Mouse (Mus musculus): ENCODE measurements around the gene Timm9. TPM values are rescaled to one million over a fixed set of nuclear protein-coding genes. Genes with fewer than 3 reads are reported as not detected.
"Not testable (repeated sequence)": the region's sequence is repeated elsewhere in the genome, so short reads cannot be mapped to it uniquely, and the experiment has no call there.

Timm9 gene
- total and polyA plus RNA-seq, 2 experiments from 2014 or later, result 40.3 to 111 TPM

DNA sequence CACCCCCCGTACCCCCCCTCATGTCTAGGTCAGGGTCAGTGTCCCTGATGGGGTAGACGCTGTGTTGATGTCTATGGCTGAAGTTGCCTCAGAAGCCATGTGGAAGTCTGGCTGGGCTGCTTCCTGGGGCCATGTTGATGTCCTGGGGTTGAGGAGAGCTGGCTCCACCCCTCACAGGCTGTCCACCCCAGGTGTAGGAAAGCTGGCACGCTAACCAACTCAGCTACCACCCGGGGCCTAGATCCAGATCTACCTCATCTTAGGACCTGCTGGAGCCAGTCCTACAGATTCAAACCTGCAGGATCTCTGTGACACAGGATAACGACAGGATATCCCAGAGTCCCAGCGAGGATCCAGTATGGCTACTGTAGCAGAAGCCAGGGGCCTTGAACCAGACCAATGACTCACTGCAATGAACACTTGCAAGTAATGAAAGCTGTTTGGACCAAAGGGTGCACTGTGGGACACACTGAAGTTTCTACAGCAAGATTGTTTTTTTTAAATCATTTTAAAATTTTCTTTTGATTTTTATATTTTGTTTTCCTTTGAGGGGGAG, 29.2 kb downstream of the Timm9 start:
- H3K9ac ChIP-seq (replicated peaks; ENCODE audit: low read depth, low read length), result no peak overlapping the region
- H3K4me2 ChIP-seq (ENCODE audit: low read depth, low read length), result no peak overlapping the region
- TF ChIP-seq CTCF (IDR thresholded peaks at IDR 0.05; ENCODE audit: low read depth), result no peak
- no peaks in the 10 kb centered on the region for H3K36me3 ChIP-seq (replicated peaks; ENCODE audit: control insufficient read depth, insufficient read depth, low read length)
- no peaks in the 10 kb centered on the region for H3K4me1 ChIP-seq (ENCODE audit: control insufficient read depth, insufficient read depth)
- 84% methylated on average over 6 of the region's 6 CpGs for WGBS
- no peak overlapping the region for H3K4me3 ChIP-seq (ENCODE audit: low read depth, low read length)
- ATAC-seq (ENCODE audit: insufficient read depth, low read depth) (no peak), DNase-seq (ENCODE audit: low spot score) (no peak)
- no peaks in the 10 kb centered on the region for H3K9me3 ChIP-seq (replicated peaks; ENCODE audit: control insufficient read depth, low read length)
- no peaks in the 10 kb centered on the region for H3K27me3 ChIP-seq (ENCODE audit: control insufficient read depth, insufficient read depth, low read length)
- H3K27ac ChIP-seq (ENCODE audit: low read depth), result no peak overlapping the region

DNA sequence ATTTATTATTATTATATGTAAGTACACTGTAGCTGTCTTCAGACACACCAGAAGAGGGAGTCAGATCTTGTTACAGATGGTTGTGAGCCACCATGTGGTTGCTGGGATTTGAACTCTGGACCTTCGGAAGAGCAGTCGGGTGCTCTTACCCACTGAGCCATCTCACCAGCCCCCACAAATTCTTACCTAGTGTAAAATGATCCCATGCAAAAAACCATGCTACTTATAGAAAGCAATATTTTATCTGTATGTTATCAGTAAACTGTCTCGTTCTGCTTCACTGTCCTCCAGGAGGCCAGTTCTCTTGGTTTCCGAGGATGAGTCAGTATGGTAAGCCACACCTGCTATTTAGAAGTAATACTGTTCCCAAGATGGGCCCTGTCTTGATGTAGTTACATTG, 32.2 kb downstream of the Timm9 start:
- H3K9me3 ChIP-seq (replicated peaks; ENCODE audit: control insufficient read depth, low read length); DNase-seq (ENCODE audit: low spot score); H3K9ac ChIP-seq (replicated peaks; ENCODE audit: low read depth, low read length); H3K4me1 ChIP-seq (ENCODE audit: control insufficient read depth, insufficient read depth); H3K36me3 ChIP-seq (replicated peaks; ENCODE audit: control insufficient read depth, insufficient read depth, low read length); ATAC-seq (ENCODE audit: insufficient read depth, low read depth); H3K27me3 ChIP-seq (ENCODE audit: control insufficient read depth, insufficient read depth, low read length); H3K4me2 ChIP-seq (ENCODE audit: low read depth, low read length); H3K27ac ChIP-seq (ENCODE audit: low read depth); H3K4me3 ChIP-seq (ENCODE audit: low read depth, low read length): not testable (repeated sequence)
- WGBS, result 67% methylated on average over 4 of the region's 4 CpGs

DNA sequence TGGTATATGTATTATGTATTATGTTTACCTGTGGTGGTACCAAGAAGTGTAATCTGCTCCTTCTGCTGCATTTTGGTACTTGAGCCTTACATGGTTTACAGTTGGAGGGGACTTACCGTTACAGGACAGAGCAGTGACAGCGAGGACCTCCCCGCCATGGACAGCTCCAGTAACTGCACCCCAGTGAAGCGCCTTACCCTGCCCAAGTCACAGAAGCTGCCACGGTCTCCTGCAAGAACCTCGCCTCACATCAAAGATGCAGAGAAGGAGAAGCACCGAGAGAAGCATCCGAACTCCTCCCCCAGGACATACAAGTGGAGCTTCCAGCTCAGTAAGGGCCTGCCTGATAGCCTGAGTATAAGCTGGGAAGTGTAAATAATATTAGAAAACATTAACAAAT, 50.2 kb downstream of the Timm9 start:
- Histone ChIP-seq H3K27me3 (ENCODE audit: control insufficient read depth, insufficient read depth, low read length) (no peaks in the 10 kb centered on the region), H3K9me3 (replicated peaks; ENCODE audit: control insufficient read depth, low read length) (no peaks in the 10 kb centered on the region), H3K4me1 (ENCODE audit: control insufficient read depth, insufficient read depth) (no peaks in the 10 kb centered on the region), H3K36me3 (replicated peaks; ENCODE audit: control insufficient read depth, insufficient read depth, low read length) (peaks cover 15% of the 10 kb centered on the region), H3K4me2 (ENCODE audit: low read depth, low read length) (no peak overlapping the region), H3K27ac (ENCODE audit: low read depth) (no peak overlapping the region), H3K4me3 (ENCODE audit: low read depth, low read length) (no peak overlapping the region), H3K9ac (replicated peaks; ENCODE audit: low read depth, low read length) (no peak overlapping the region)
- TF ChIP-seq EP300 (IDR thresholded peaks at IDR 0.05; ENCODE audit: low read depth) (no peak), CTCF (IDR thresholded peaks at IDR 0.05; ENCODE audit: low read depth) (no peak)
- ATAC-seq (ENCODE audit: insufficient read depth, low read depth) (no peak), DNase-seq (ENCODE audit: low spot score) (no peak)
- 87% methylated on average over 8 of the region's 8 CpGs for WGBS

Other genes with a start within 250 kb of the Timm9 start
- gene Actr10, start 198.8 kb downstream of the Timm9 start, total RNA-seq (2014; rRNA removed; ENCODE audit: low replicate concordance), result 81.4 and 119 TPM in 2 replicates
- gene Actr10, start 198.8 kb downstream of the Timm9 start, polyA plus RNA-seq (2015; fragmentation: Nextera tagmentation; extraction: Ambion mirVana), result 232 and 239 TPM in 2 replicates
- gene Psma3, start 162.1 kb downstream of the Timm9 start, total RNA-seq (2014; rRNA removed; ENCODE audit: low replicate concordance), result 94.8 and 128 TPM in 2 replicates
- 487 and 507 TPM in 2 replicates for gene Psma3, start 162.1 kb downstream of the Timm9 start, polyA plus RNA-seq (2015; fragmentation: Nextera tagmentation; extraction: Ambion mirVana)
- gene Arid4a, start 120.7 kb downstream of the Timm9 start, total RNA-seq (2014; rRNA removed; ENCODE audit: low replicate concordance), result 3.2 and 6.9 TPM in 2 replicates
- 18.1 and 21.4 TPM in 2 replicates for gene Arid4a, start 120.7 kb downstream of the Timm9 start, polyA plus RNA-seq (2015; fragmentation: Nextera tagmentation; extraction: Ambion mirVana)
- not detected in 2 replicates for gene Tomm20l, start 25.3 kb downstream of the Timm9 start, total RNA-seq (2014; rRNA removed; ENCODE audit: low replicate concordance)
- 0.30 TPM in 1 of 2 replicates, not detected in the other for gene Tomm20l, start 25.3 kb downstream of the Timm9 start, polyA plus RNA-seq (2015; fragmentation: Nextera tagmentation; extraction: Ambion mirVana)
- gene 2700049A03Rik, start 164 bp upstream of the Timm9 start, total RNA-seq (2014; rRNA removed; ENCODE audit: low replicate concordance), result 5.8 and 25.3 TPM in 2 replicates
- 3.7 and 4.1 TPM in 2 replicates for gene 2700049A03Rik, start 164 bp upstream of the Timm9 start, polyA plus RNA-seq (2015; fragmentation: Nextera tagmentation; extraction: Ambion mirVana)
- gene Dact1, start 173.2 kb upstream of the Timm9 start, total RNA-seq (2014; rRNA removed; ENCODE audit: low replicate concordance), result 17.8 and 18.0 TPM in 2 replicates
- 3.9 and 4.7 TPM in 2 replicates for gene Dact1, start 173.2 kb upstream of the Timm9 start, polyA plus RNA-seq (2015; fragmentation: Nextera tagmentation; extraction: Ambion mirVana)

Data from heart, postnatal 0 days (tissue).